25 mouse cellular contexts compared by ENCODE assay signal in genomic region chr6:65598522-65598921, GRCm38 (mm10).
DNase-seq lines count a peak whose midpoint lies in the region; ATAC-seq and TF ChIP-seq lines count a peak whose summit lies in the region.
"Had no signal": no experiment of that assay in that cellular context is flagged by ENCODE, and none has a peak within 500 bp of the region (broad histone marks: within the 10 kb centered on the region; RNA-seq: fewer than 3 reads in every experiment).

No protein-coding gene starts in this region.

- no peak overlapping the region for H3K4me2 ChIP-seq in intestine, embryonic 16.5 days (ENCODE audit: low read depth, low read length)
- H3K4me2 ChIP-seq in hindbrain, embryonic 16.5 days (ENCODE audit: low read length) = no peak overlapping the region
- H3K4me2 ChIP-seq: embryonic facial prominence, embryonic 12.5 days; forebrain, embryonic 13.5 days had no signal

- WGBS in spleen, adult 2 months = 81% methylated on average over 3 of the region's 3 CpGs
- WGBS in intestine, embryonic 16.5 days = 77% methylated on average over 3 of the region's 3 CpGs
- 67% methylated on average over 3 of the region's 3 CpGs for WGBS in small intestine, adult 2 months
- 91% methylated on average over 3 of the region's 3 CpGs for WGBS in hindbrain, embryonic 16.5 days

- TF ChIP-seq POLR2A in spleen, adult 2 months (IDR thresholded peaks at IDR 0.05; ENCODE audit: low read depth, low read length) = no peak
- no peak for TF ChIP-seq POLR2A in small intestine, adult 2 months (IDR thresholded peaks at IDR 0.05; ENCODE audit: low read depth, low read length)

- H3K27ac ChIP-seq in spleen, adult 2 months (ENCODE audit: insufficient read depth, low read length) = peak overlapping the region; percentile 43; the same call in 1 of the 2 replicates
- no peak overlapping the region for H3K27ac ChIP-seq in intestine, embryonic 16.5 days (ENCODE audit: low read length)
- H3K27ac ChIP-seq in small intestine, adult 2 months (ENCODE audit: insufficient read depth, low read depth, low read length) = peak overlapping the region; percentile 92
- H3K27ac ChIP-seq in hindbrain, embryonic 16.5 days (ENCODE audit: low read depth, low read length) = no peak overlapping the region
- H3K27ac ChIP-seq: embryonic facial prominence, embryonic 10.5 days; embryonic facial prominence, embryonic 12.5 days; forebrain, embryonic 13.5 days had no signal

- peaks cover 2% of the 10 kb centered on the region; the same call in 1 of the 2 replicates for H3K4me1 ChIP-seq in spleen, adult 2 months (ENCODE audit: control insufficient read depth, insufficient read depth, insufficient read length)
- H3K4me1 ChIP-seq in intestine, embryonic 16.5 days (ENCODE audit: control insufficient read depth, insufficient read depth, low read length) = no peaks in the 10 kb centered on the region
- H3K4me1 ChIP-seq in small intestine, adult 2 months (ENCODE audit: control insufficient read depth, insufficient read depth, insufficient read length, low read length) = peaks cover 17% of the 10 kb centered on the region; the same call in 1 of the 2 replicates
- H3K4me1 ChIP-seq in hindbrain, embryonic 16.5 days (ENCODE audit: control insufficient read depth, insufficient read depth, low read depth, low read length) = no peaks in the 10 kb centered on the region
- H3K4me1 ChIP-seq: embryonic facial prominence, embryonic 12.5 days; forebrain, embryonic 13.5 days had no signal

- intact Hi-C loops in heart, postnatal 25 days (cut with DNase I) = no loop called here

- no peak for TF ChIP-seq CTCF in spleen, adult 2 months (IDR thresholded peaks at IDR 0.05; ENCODE audit: extremely low read depth, insufficient read depth, insufficient read length, insufficient replicate concordance)
- TF ChIP-seq CTCF in small intestine, adult 2 months (IDR thresholded peaks at IDR 0.05; ENCODE audit: extremely low read depth, insufficient read length, insufficient replicate concordance, low read depth, low read length) = no peak

- no peaks in the 10 kb centered on the region for H3K9me3 ChIP-seq in intestine, embryonic 16.5 days (ENCODE audit: control insufficient read depth, low read length)
- H3K9me3 ChIP-seq in hindbrain, embryonic 16.5 days (ENCODE audit: control insufficient read depth, low read length) = no peaks in the 10 kb centered on the region
- H3K9me3 ChIP-seq: embryonic facial prominence, embryonic 10.5 days; embryonic facial prominence, embryonic 12.5 days; forebrain, embryonic 13.5 days; G1E had no signal

- H3K9ac ChIP-seq in intestine, embryonic 16.5 days (ENCODE audit: low read depth, low read length) = no peak overlapping the region
- H3K9ac ChIP-seq in hindbrain, embryonic 16.5 days (ENCODE audit: low read depth, low read length) = no peak overlapping the region
- H3K9ac ChIP-seq: embryonic facial prominence, embryonic 12.5 days; forebrain, embryonic 13.5 days had no signal

- peak; percentile 47 for ATAC-seq in intestine, embryonic 16.5 days
- ATAC-seq in hindbrain, embryonic 16.5 days = no peak
- ATAC-seq: activated CD4-positive, CD25-positive, alpha-beta regulatory T cell, adult 4 months; CD4-positive, CD25-positive, alpha-beta regulatory T cell, adult 4 months; forebrain, embryonic 13.5 days; Patski had no signal

- peak; percentile 62 for DNase-seq in heart, adult 11 months
- DNase-seq in heart, postnatal 25 days (ENCODE audit: low spot score) = no peak
- DNase-seq in spleen, adult 2 months (ENCODE audit: low read depth in 1 of 2, low spot score in 2 of 2) = no peak
- no peak for DNase-seq in spleen, adult 12 weeks (ENCODE audit: low spot score)
- no peak for DNase-seq in urinary bladder, adult 18-20 months (ENCODE audit: low spot score in 2 of 2)
- DNase-seq: adrenal gland, adult 8-10 months; adrenal gland, postnatal 14 days; adrenal gland, postnatal 36 days; B cell, adult 2 months; cerebellum, adult 11-12 months; cerebellum, adult 2 months; cerebellum, adult 9-10 months; cerebellum, postnatal 10 days; cerebellum, postnatal 25 days had no signal

- H3K4me3 ChIP-seq in spleen, adult 2 months (ENCODE audit: extremely low read depth, insufficient read depth, insufficient read length) = no peak overlapping the region
- no peak overlapping the region for H3K4me3 ChIP-seq in intestine, embryonic 16.5 days (ENCODE audit: low read length)
- H3K4me3 ChIP-seq in small intestine, adult 2 months (ENCODE audit: low read depth, low read length) = no peak overlapping the region
- H3K4me3 ChIP-seq in hindbrain, embryonic 16.5 days (ENCODE audit: low read length) = no peak overlapping the region
- H3K4me3 ChIP-seq: embryonic facial prominence, embryonic 10.5 days; embryonic facial prominence, embryonic 12.5 days; forebrain, embryonic 13.5 days had no signal

- no peaks in the 10 kb centered on the region for H3K27me3 ChIP-seq in spleen, adult 2 months (ENCODE audit: control insufficient read depth, insufficient read depth, low read length)
- H3K27me3 ChIP-seq in intestine, embryonic 16.5 days (replicated peaks; ENCODE audit: control insufficient read depth, insufficient read depth, low read length) = no peaks in the 10 kb centered on the region
- H3K27me3 ChIP-seq in small intestine, adult 2 months (ENCODE audit: control insufficient read depth, insufficient read depth, low read length) = no peaks in the 10 kb centered on the region
- H3K27me3 ChIP-seq in hindbrain, embryonic 16.5 days (replicated peaks; ENCODE audit: control insufficient read depth, insufficient read depth, low read length) = no peaks in the 10 kb centered on the region
- H3K27me3 ChIP-seq: CH12.LX; embryonic facial prominence, embryonic 12.5 days; forebrain, embryonic 13.5 days had no signal

- H3K36me3 ChIP-seq in spleen, adult 2 months (ENCODE audit: control insufficient read depth, insufficient read depth, low read length) = no peaks in the 10 kb centered on the region
- H3K36me3 ChIP-seq in intestine, embryonic 16.5 days (ENCODE audit: control insufficient read depth, insufficient read depth, low read length) = no peaks in the 10 kb centered on the region
- H3K36me3 ChIP-seq in small intestine, adult 2 months (ENCODE audit: control insufficient read depth, insufficient read depth, low read length) = no peaks in the 10 kb centered on the region
- no peaks in the 10 kb centered on the region for H3K36me3 ChIP-seq in hindbrain, embryonic 16.5 days (ENCODE audit: control insufficient read depth, insufficient read depth, low read length)
- H3K36me3 ChIP-seq: embryonic facial prominence, embryonic 10.5 days; embryonic facial prominence, embryonic 12.5 days; G1E had no signal

Comparison
In these comparisons a context has a peak if more than half of its experiments do, and no peak if none do; other contexts are left out.
1. H3K27ac ChIP-seq: peak in spleen, adult 2 months (single experiment) and small intestine, adult 2 months (single experiment); none in intestine, embryonic 16.5 days (single experiment) and hindbrain, embryonic 16.5 days (single experiment).